Mouse (Mus musculus) hindbrain, embryonic 12.5 days (tissue): ENCODE data around the gene Stxbp1. TPM values are rescaled to one million over a fixed set of nuclear protein-coding genes. Genes with fewer than 3 reads are reported as not detected.

Experiments
- ATAC-seq: fragments of 200-750 bp; cut with Nextera tagmentation; 2 replicates; pipeline ENCODE4 v1.8.0; 2017; ENCODE audit warnings: moderate TSS enrichment; ENCODE audit not compliant: low FRiP score
- H3K27ac ChIP-seq: fragments of 300-500 bp; sonication (generic); 2 replicates; pipeline ENCODE4 v1.5.1; 2016; ENCODE audit warnings: mild to moderate bottlenecking
- H3K27me3 ChIP-seq: fragments of 300-500 bp; sonication (generic); 2 replicates; pipeline ENCODE4 v1.6.1; 2016; ENCODE audit warnings: mild to moderate bottlenecking
- H3K36me3 ChIP-seq: fragments of 300-500 bp; sonication (generic); 2 replicates; pipeline ENCODE4 v1.6.1; 2016; ENCODE audit warnings: mild to moderate bottlenecking
- H3K4me1 ChIP-seq: fragments of 300-500 bp; sonication (generic); 2 replicates; pipeline ENCODE4 v1.6.1; 2016
- H3K4me2 ChIP-seq: fragments of 300-500 bp; sonication (generic); replicated peaks from 2 replicates; pipeline ENCODE4 v1.6.1; 2016; ENCODE audit warnings: mild to moderate bottlenecking
- H3K4me3 ChIP-seq: fragments of 300-500 bp; sonication (generic); 2 replicates; pipeline ENCODE4 v1.5.1; 2016; ENCODE audit warnings: mild to moderate bottlenecking
- H3K9ac ChIP-seq: fragments of 300-500 bp; sonication (generic); 2 replicates; pipeline ENCODE4 v1.6.1; 2016; ENCODE audit warnings: mild to moderate bottlenecking, moderate library complexity
- H3K9me3 ChIP-seq: fragments of 300-500 bp; sonication (generic); replicated peaks from 2 replicates; pipeline ENCODE4 v1.6.1; 2016; ENCODE audit warnings: mild to moderate bottlenecking
- WGBS: fragments of 180-500 bp; shearing (Covaris S2); methylation state at CpG from one replicate; pipeline ENCODE4 v1.1.7; 2016; 5-methylcytosine and 5-hydroxymethylcytosine counted together
- polyA plus RNA-seq: library from polyadenylated mRNA; unstranded; fragments of >200 nt; fragmentation: Nextera tagmentation; extraction: Ambion mirVana; gene quantifications from 2 replicates; pipeline ENCODE4 v1.2.1, GENCODE M21; 2016

The Stxbp1 gene
- polyA plus RNA-seq: 102 and 105 TPM in 2 replicates

- H3K4me2 ChIP-seq: peak within 1 kb of the TSS; percentile 81
- peak within 1 kb of the TSS; percentile 91 for H3K9ac ChIP-seq
- H3K27me3 ChIP-seq: peaks cover 10% of the 10 kb centered on the region
- under 1% methylated on average over 65 of the region's 78 CpGs for WGBS
- H3K4me3 ChIP-seq: peak within 1 kb of the TSS; percentile 85
- peaks cover 18% of the 10 kb centered on the region for H3K4me1 ChIP-seq
- no peaks in the 10 kb centered on the region for H3K36me3 ChIP-seq
- ATAC-seq: peak; percentile 94
- H3K27ac ChIP-seq: peak within 1 kb of the TSS; percentile 91
- no peaks in the 10 kb centered on the region for H3K9me3 ChIP-seq
Measured at GRCm38 (mm10) chr2:32846805-32847467, at the start of gene Stxbp1. TSS of gene Stxbp1 (minus strand) at chr2:32847245.

- Histone ChIP-seq H3K36me3 (no peaks in the 10 kb centered on the region; the same call in 1 of the 2 replicates), H3K9ac (no peak overlapping the region), H3K4me3 (no peak overlapping the region), H3K4me2 (no peak overlapping the region), H3K27me3 (no peaks in the 10 kb centered on the region), H3K4me1 (peaks cover 32% of the 10 kb centered on the region), H3K27ac (peak overlapping the region; percentile 53), H3K9me3 (no peaks in the 10 kb centered on the region)
- no peak for ATAC-seq
- WGBS: 51% methylated on average over 10 of the region's 10 CpGs
Measured at GRCm38 (mm10) chr2:32896507-32897147, 49.6 kb upstream of the Stxbp1 start.

GRCm38 (mm10) chr2:32895606-32896106 lies 48.6 kb upstream of the Stxbp1 start:
- peak; percentile 62 for ATAC-seq
- no peaks in the 10 kb centered on the region; the same call in 1 of the 2 replicates for H3K36me3 ChIP-seq
- no peaks in the 10 kb centered on the region for H3K27me3 ChIP-seq
- 0 out of 2 replicates have a peak overlapping the region, but pooled peaks have one; percentile 4 for H3K9ac ChIP-seq
- H3K4me3 ChIP-seq: no peak overlapping the region
- H3K4me2 ChIP-seq: no peak overlapping the region
- no peaks in the 10 kb centered on the region for H3K9me3 ChIP-seq
- H3K4me1 ChIP-seq: peaks cover 32% of the 10 kb centered on the region
- peak overlapping the region; percentile 53 for H3K27ac ChIP-seq
- 29% methylated on average over 8 of the region's 8 CpGs for WGBS

GRCm38 (mm10) chr2:32894097-32894496 lies 47.1 kb upstream of the Stxbp1 start:
- Histone ChIP-seq H3K36me3 (no peaks in the 10 kb centered on the region; the same call in 1 of the 2 replicates), H3K9ac (no peak overlapping the region), H3K4me1 (peaks cover 32% of the 10 kb centered on the region), H3K4me3 (no peak overlapping the region), H3K27me3 (no peaks in the 10 kb centered on the region), H3K27ac (no peak overlapping the region), H3K9me3 (no peaks in the 10 kb centered on the region), H3K4me2 (no peak overlapping the region)
- 83% methylated on average over 2 of the region's 2 CpGs for WGBS
- ATAC-seq: no peak

GRCm38 (mm10) chr2:32892490-32892889 lies 45.4 kb upstream of the Stxbp1 start:
- Histone ChIP-seq H3K27ac (no peak overlapping the region), H3K4me1 (peaks cover 37% of the 10 kb centered on the region), H3K4me3 (no peak overlapping the region), H3K9ac (no peak overlapping the region), H3K9me3 (no peaks in the 10 kb centered on the region), H3K27me3 (no peaks in the 10 kb centered on the region), H3K36me3 (no peaks in the 10 kb centered on the region; the same call in 1 of the 2 replicates), H3K4me2 (no peak overlapping the region)
- WGBS: 94% methylated on average over 14 of the region's 14 CpGs
- no peak for ATAC-seq

GRCm38 (mm10) chr2:32891278-32891677 lies 44.2 kb upstream of the Stxbp1 start:
- no peak overlapping the region for H3K27ac ChIP-seq
- H3K36me3 ChIP-seq: no peaks in the 10 kb centered on the region; the same call in 1 of the 2 replicates
- peaks cover 30% of the 10 kb centered on the region for H3K4me1 ChIP-seq
- H3K4me3 ChIP-seq: no peak overlapping the region
- WGBS: 71% methylated on average over 9 of the region's 9 CpGs
- no peaks in the 10 kb centered on the region for H3K27me3 ChIP-seq
- H3K9me3 ChIP-seq: no peaks in the 10 kb centered on the region
- no peak for ATAC-seq
- H3K9ac ChIP-seq: no peak overlapping the region
- no peak overlapping the region for H3K4me2 ChIP-seq

GRCm38 (mm10) chr2:32890280-32890679 lies 43.2 kb upstream of the Stxbp1 start:
- no peak overlapping the region for H3K27ac ChIP-seq
- no peaks in the 10 kb centered on the region for H3K9me3 ChIP-seq
- H3K4me2 ChIP-seq: no peak overlapping the region
- no peak overlapping the region for H3K4me3 ChIP-seq
- no peak for ATAC-seq
- 96% methylated on average over 3 of the region's 3 CpGs for WGBS
- H3K4me1 ChIP-seq: peaks cover 20% of the 10 kb centered on the region
- no peak overlapping the region for H3K9ac ChIP-seq
- H3K27me3 ChIP-seq: no peaks in the 10 kb centered on the region
- H3K36me3 ChIP-seq: no peaks in the 10 kb centered on the region; the same call in 1 of the 2 replicates

- Histone ChIP-seq H3K4me2 (no peak overlapping the region), H3K27me3 (no peaks in the 10 kb centered on the region), H3K4me1 (peaks cover 29% of the 10 kb centered on the region), H3K36me3 (no peaks in the 10 kb centered on the region), H3K27ac (peak overlapping the region; percentile 76), H3K9me3 (no peaks in the 10 kb centered on the region), H3K4me3 (no peak overlapping the region), H3K9ac (peak overlapping the region; percentile 3; the same call in 1 of the 2 replicates)
- ATAC-seq: no peak
- WGBS: 44% methylated on average over 3 of the region's 3 CpGs
Measured at GRCm38 (mm10) chr2:32888551-32888950, 41.5 kb upstream of the Stxbp1 start.

GRCm38 (mm10) chr2:32888029-32888428 lies 41.0 kb upstream of the Stxbp1 start:
- 37% methylated on average over 9 of the region's 9 CpGs for WGBS

GRCm38 (mm10) chr2:32884745-32885144 lies 37.7 kb upstream of the Stxbp1 start:
- no peak overlapping the region for H3K4me3 ChIP-seq
- no peaks in the 10 kb centered on the region for H3K9me3 ChIP-seq
- H3K4me2 ChIP-seq: no peak overlapping the region
- H3K9ac ChIP-seq: no peak overlapping the region
- H3K27ac ChIP-seq: no peak overlapping the region
- no peak for ATAC-seq
- H3K36me3 ChIP-seq: 0 out of 2 replicates have a peak, but pooled peaks cover 4% of the 10 kb centered on the region
- no peaks in the 10 kb centered on the region for H3K27me3 ChIP-seq
- 46% methylated on average over 7 of the region's 7 CpGs for WGBS
- H3K4me1 ChIP-seq: peaks cover 58% of the 10 kb centered on the region

More at GRCm38 (mm10) chr2:32888029-32888428, 41.0 kb upstream of the Stxbp1 start:
- H3K27ac ChIP-seq: peak overlapping the region; percentile 76
- ATAC-seq: no peak
- H3K4me2 ChIP-seq: no peak overlapping the region
- no peak overlapping the region for H3K4me3 ChIP-seq
- H3K4me1 ChIP-seq: peaks cover 29% of the 10 kb centered on the region
- peak overlapping the region; percentile 3; the same call in 1 of the 2 replicates for H3K9ac ChIP-seq
- H3K36me3 ChIP-seq: no peaks in the 10 kb centered on the region
- no peaks in the 10 kb centered on the region for H3K27me3 ChIP-seq
- H3K9me3 ChIP-seq: no peaks in the 10 kb centered on the region

GRCm38 (mm10) chr2:32882283-32883043 lies 35.4 kb upstream of the Stxbp1 start:
- no peak overlapping the region for H3K4me2 ChIP-seq
- H3K27ac ChIP-seq: peak overlapping the region; percentile 62; the same call in 1 of the 2 replicates
- peaks cover 68% of the 10 kb centered on the region for H3K4me1 ChIP-seq
- H3K9ac ChIP-seq: no peak overlapping the region
- H3K9me3 ChIP-seq: no peaks in the 10 kb centered on the region
- 49% methylated on average over 15 of the region's 21 CpGs for WGBS
- ATAC-seq: no peak
- no peak overlapping the region for H3K4me3 ChIP-seq
- H3K36me3 ChIP-seq: 0 out of 2 replicates have a peak, but pooled peaks cover 4% of the 10 kb centered on the region
- no peaks in the 10 kb centered on the region for H3K27me3 ChIP-seq

- no peak for ATAC-seq
- peaks cover 72% of the 10 kb centered on the region for H3K4me1 ChIP-seq
- no peaks in the 10 kb centered on the region for H3K9me3 ChIP-seq
- H3K36me3 ChIP-seq: 0 out of 2 replicates have a peak, but pooled peaks cover 4% of the 10 kb centered on the region
- H3K27me3 ChIP-seq: no peaks in the 10 kb centered on the region
- no peak overlapping the region for H3K4me2 ChIP-seq
- H3K27ac ChIP-seq: peak overlapping the region; percentile 62
- H3K9ac ChIP-seq: peak overlapping the region; percentile 15; the same call in 1 of the 2 replicates
- no peak overlapping the region for H3K4me3 ChIP-seq
- WGBS: 40% methylated on average over 3 of the region's 3 CpGs
Measured at GRCm38 (mm10) chr2:32881723-32882122, 34.7 kb upstream of the Stxbp1 start.
